9 mouse cellular contexts compared by ENCODE assay signal in genomic region chr19:40402155-40402963, GRCm38 (mm10).
A peak's percentile ranks its signal among the peaks of the same experiment; 100 is the strongest.
DNase-seq lines count a peak whose midpoint lies in the region; ATAC-seq and TF ChIP-seq lines count a peak whose summit lies in the region.
"Had no signal": no experiment of that assay in that cellular context is flagged by ENCODE, and none has a peak within 500 bp of the region (broad histone marks: within the 10 kb centered on the region; RNA-seq: fewer than 3 reads in every experiment).

No protein-coding gene starts in this region.

- H3K4me3 ChIP-seq in intestine, embryonic 16.5 days (ENCODE audit: low read length): no peak overlapping the region
- H3K4me3 ChIP-seq in lung, postnatal 0 days (ENCODE audit: low read depth, low read length): no peak overlapping the region
- H3K4me3 ChIP-seq in hindbrain, postnatal 0 days (ENCODE audit: low read length): no peak overlapping the region

- DNase-seq in 3134 (ENCODE audit: extremely low read depth, insufficient read length, low spot score): peak; percentile 39
- peak; percentile 90 for DNase-seq in 416B (ENCODE audit: low read depth)
- peak; percentile 48 for DNase-seq in lung, postnatal 0 days (ENCODE audit: low spot score)
- no peak for DNase-seq in hindbrain, postnatal 0 days (ENCODE audit: low spot score)
- no peak for DNase-seq in right cerebral cortex, postnatal 25 days
- no peak for DNase-seq in right cerebral cortex, adult 18-20 months
- DNase-seq: thymus, adult 18-20 months had no signal

- WGBS in intestine, embryonic 16.5 days: 29% methylated on average over 15 of the region's 15 CpGs
- 26% methylated on average over 15 of the region's 15 CpGs for WGBS in lung, postnatal 0 days
- 79% methylated on average over 15 of the region's 15 CpGs for WGBS in hindbrain, postnatal 0 days

- peaks cover 15% of the 10 kb centered on the region for H3K4me1 ChIP-seq in intestine, embryonic 16.5 days (ENCODE audit: control insufficient read depth, insufficient read depth, low read length)
- peaks cover 26% of the 10 kb centered on the region; the same call in 1 of the 2 replicates for H3K4me1 ChIP-seq in lung, postnatal 0 days (ENCODE audit: insufficient read depth, low read depth, low read length)
- H3K4me1 ChIP-seq in hindbrain, postnatal 0 days (ENCODE audit: insufficient read depth, low read length): no peaks in the 10 kb centered on the region; the same call in 1 of the 2 replicates

- peak overlapping the region; percentile 49 for H3K27ac ChIP-seq in intestine, embryonic 16.5 days (ENCODE audit: low read length)
- no peak overlapping the region for H3K27ac ChIP-seq in lung, postnatal 0 days (ENCODE audit: low read length)
- H3K27ac ChIP-seq in hindbrain, postnatal 0 days: no peak overlapping the region

- no peak overlapping the region for H3K9ac ChIP-seq in intestine, embryonic 16.5 days (ENCODE audit: low read depth, low read length)
- no peak overlapping the region for H3K9ac ChIP-seq in lung, postnatal 0 days (replicated peaks; ENCODE audit: low read depth)
- H3K9ac ChIP-seq in hindbrain, postnatal 0 days (replicated peaks; ENCODE audit: low read length): no peak overlapping the region

- no peak for TF ChIP-seq CTCF in lung, postnatal 0 days (IDR thresholded peaks at IDR 0.05)
- no peak for TF ChIP-seq CTCF in hindbrain, postnatal 0 days (IDR thresholded peaks at IDR 0.05; ENCODE audit: low read depth)

- no peak overlapping the region for H3K4me2 ChIP-seq in intestine, embryonic 16.5 days (ENCODE audit: low read depth, low read length)
- no peak overlapping the region for H3K4me2 ChIP-seq in lung, postnatal 0 days (replicated peaks; ENCODE audit: low read depth, low read length)
- no peak overlapping the region for H3K4me2 ChIP-seq in hindbrain, postnatal 0 days (ENCODE audit: low read depth, low read length)
- H3K4me2 ChIP-seq: midbrain, embryonic 11.5 days had no signal

- H3K9me3 ChIP-seq in intestine, embryonic 16.5 days (ENCODE audit: control insufficient read depth, low read length): no peaks in the 10 kb centered on the region
- H3K9me3 ChIP-seq in lung, postnatal 0 days (ENCODE audit: low read length): no peaks in the 10 kb centered on the region
- H3K9me3 ChIP-seq in hindbrain, postnatal 0 days (ENCODE audit: low read length): no peaks in the 10 kb centered on the region

- ATAC-seq in intestine, embryonic 16.5 days: peak; percentile 36
- peak; percentile 45 for ATAC-seq in lung, postnatal 0 days
- no peak for ATAC-seq in hindbrain, postnatal 0 days

- peak; percentile 96 for TF ChIP-seq EP300 in lung, postnatal 0 days (IDR thresholded peaks at IDR 0.05)

- H3K36me3 ChIP-seq in intestine, embryonic 16.5 days (ENCODE audit: control insufficient read depth, insufficient read depth, low read length): no peaks in the 10 kb centered on the region
- no peaks in the 10 kb centered on the region for H3K36me3 ChIP-seq in lung, postnatal 0 days (ENCODE audit: insufficient read depth, low read length)
- H3K36me3 ChIP-seq in hindbrain, postnatal 0 days (ENCODE audit: insufficient read depth, low read length): peaks cover 24% of the 10 kb centered on the region; the same call in 1 of the 2 replicates

- H3K27me3 ChIP-seq in intestine, embryonic 16.5 days (replicated peaks; ENCODE audit: control insufficient read depth, insufficient read depth, low read length): no peaks in the 10 kb centered on the region
- no peaks in the 10 kb centered on the region for H3K27me3 ChIP-seq in lung, postnatal 0 days (replicated peaks; ENCODE audit: insufficient read depth, low read length)
- H3K27me3 ChIP-seq in hindbrain, postnatal 0 days (ENCODE audit: insufficient read depth, low read length): no peaks in the 10 kb centered on the region

Comparison
In these comparisons a context has a peak if more than half of its experiments do, and no peak if none do; other contexts are left out.
1. DNase-seq: peak in 3134 (single experiment), 416B (single experiment) and lung, postnatal 0 days (single experiment); none in hindbrain, postnatal 0 days (single experiment), right cerebral cortex, postnatal 25 days (single experiment) and right cerebral cortex, adult 18-20 months (single experiment).